Mouse (Mus musculus) hindbrain, embryonic 13.5 days (tissue): Measurements from ENCODE around the gene Appbp2. TPM values are rescaled to one million over a fixed set of nuclear protein-coding genes. Genes with fewer than 3 reads are reported as not detected.

Source experiments
- ATAC-seq: fragments of 200-750 bp; cut with Nextera tagmentation; 2 replicates; pipeline ENCODE4 v1.8.0; 2017; ENCODE audit warnings: moderate TSS enrichment; ENCODE audit not compliant: low FRiP score
- H3K27ac ChIP-seq: fragments of 300-500 bp; sonication (generic); 2 replicates; pipeline ENCODE4 v1.5.1; 2015; ENCODE audit warnings: inconsistent platforms, mild to moderate bottlenecking, moderate library complexity
- H3K27me3 ChIP-seq: fragments of 300-500 bp; sonication (generic); 2 replicates; pipeline ENCODE4 v1.6.1; 2015; ENCODE audit warnings: mild to moderate bottlenecking, inconsistent platforms
- H3K36me3 ChIP-seq: fragments of 300-500 bp; sonication (generic); 2 replicates; pipeline ENCODE4 v1.6.1; 2015; ENCODE audit warnings: mild to moderate bottlenecking, inconsistent platforms
- H3K4me1 ChIP-seq: fragments of 300-500 bp; sonication (generic); replicated peaks from 2 replicates; pipeline ENCODE4 v1.6.1; 2015; ENCODE audit warnings: inconsistent platforms
- H3K4me2 ChIP-seq: fragments of 300-500 bp; sonication (generic); 2 replicates; pipeline ENCODE4 v1.6.1; 2015; ENCODE audit warnings: inconsistent platforms, mild to moderate bottlenecking, moderate library complexity
- H3K4me3 ChIP-seq: fragments of 300-500 bp; sonication (generic); 2 replicates; pipeline ENCODE4 v1.5.1; 2015; ENCODE audit warnings: mild to moderate bottlenecking, inconsistent platforms
- H3K9ac ChIP-seq: fragments of 300-500 bp; sonication (generic); 2 replicates; pipeline ENCODE4 v1.6.1; 2015; ENCODE audit warnings: mild to moderate bottlenecking, inconsistent platforms
- H3K9me3 ChIP-seq: fragments of 300-500 bp; sonication (generic); 2 replicates; pipeline ENCODE4 v1.6.1; 2016; ENCODE audit warnings: inconsistent platforms
- WGBS: fragments of 180-500 bp; shearing (Covaris S2); methylation state at CpG from one replicate; pipeline ENCODE4 v1.1.7; 2015; 5-methylcytosine and 5-hydroxymethylcytosine counted together
- polyA plus RNA-seq: library from polyadenylated mRNA; unstranded; fragments of >200 nt; fragmentation: Nextera tagmentation; extraction: Ambion mirVana; gene quantifications from 2 replicates; pipeline ENCODE4 v1.2.1, GENCODE M21; 2015

The Appbp2 gene
- polyA plus RNA-seq, 1 experiment from 2014 or later, result 46.3 TPM

DNA sequence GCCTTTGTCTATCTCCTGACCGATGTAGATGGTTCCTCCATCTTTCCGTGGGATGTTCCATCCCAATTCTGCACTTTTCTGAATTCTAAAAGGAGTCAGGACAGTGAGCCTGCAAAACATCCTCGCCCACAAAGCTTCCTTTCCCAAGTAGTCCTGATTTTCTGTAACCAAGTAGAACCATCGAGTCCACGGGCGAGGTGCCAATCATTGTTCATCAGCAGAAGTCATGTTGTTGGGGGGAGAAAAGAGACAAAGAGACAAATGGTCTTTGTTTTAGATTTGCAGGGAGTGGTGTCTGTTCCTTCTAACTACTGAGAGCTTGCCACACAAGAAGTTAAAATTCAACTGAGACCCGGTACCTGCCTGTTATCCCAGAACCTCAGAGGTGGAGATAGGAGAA lies 18.7 kb upstream of the Appbp2 start:
- Histone ChIP-seq H3K36me3 (no peaks in the 10 kb centered on the region), H3K9ac (no peak overlapping the region), H3K4me1 (no peaks in the 10 kb centered on the region), H3K4me3 (no peak overlapping the region), H3K4me2 (no peak overlapping the region), H3K27ac (no peak overlapping the region), H3K9me3 (no peaks in the 10 kb centered on the region), H3K27me3 (no peaks in the 10 kb centered on the region)
- no peak for ATAC-seq
- WGBS, result 82% methylated on average over 7 of the region's 7 CpGs

DNA sequence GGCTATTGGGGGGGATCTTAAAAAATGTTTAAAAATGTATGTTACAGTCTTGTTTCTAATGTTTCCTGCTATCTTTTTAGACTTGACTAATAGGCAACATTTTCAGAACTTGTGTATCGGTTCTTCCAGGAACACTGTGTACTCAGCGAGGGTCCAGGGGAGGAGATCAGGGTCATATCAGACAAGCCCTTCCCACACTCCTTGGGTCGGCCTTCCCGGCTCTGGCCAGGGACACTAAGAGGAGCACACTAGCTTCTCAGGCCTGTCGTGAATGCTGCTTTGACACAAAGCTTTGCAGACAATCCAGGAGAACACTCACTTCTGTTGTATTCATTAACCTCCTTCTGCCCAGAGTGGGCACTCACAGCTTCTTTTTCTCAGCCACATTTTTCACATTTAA lies 18.1 kb upstream of the Appbp2 start:
- no peak for ATAC-seq
- no peaks in the 10 kb centered on the region for H3K9me3 ChIP-seq
- whole genome bisulfite sequencing, result 76% methylated on average over 5 of the region's 5 CpGs
- H3K4me2 ChIP-seq, result no peak overlapping the region
- no peaks in the 10 kb centered on the region for H3K36me3 ChIP-seq
- no peaks in the 10 kb centered on the region for H3K4me1 ChIP-seq
- no peak overlapping the region for H3K27ac ChIP-seq
- no peak overlapping the region for H3K9ac ChIP-seq
- H3K27me3 ChIP-seq, result no peaks in the 10 kb centered on the region
- no peak overlapping the region for H3K4me3 ChIP-seq

GRCm38 (mm10) chr11:85251955-85252354 lies 17.0 kb upstream of the Appbp2 start:
- H3K27me3 ChIP-seq, result no peaks in the 10 kb centered on the region
- no peaks in the 10 kb centered on the region for H3K4me1 ChIP-seq
- no peak overlapping the region for H3K27ac ChIP-seq
- ATAC-seq, result no peak
- H3K9ac ChIP-seq, result no peak overlapping the region
- H3K4me3 ChIP-seq, result no peak overlapping the region
- H3K4me2 ChIP-seq, result no peak overlapping the region
- H3K36me3 ChIP-seq, result no peaks in the 10 kb centered on the region
- 94% methylated on average over 5 of the region's 5 CpGs for WGBS
- no peaks in the 10 kb centered on the region for H3K9me3 ChIP-seq

DNA sequence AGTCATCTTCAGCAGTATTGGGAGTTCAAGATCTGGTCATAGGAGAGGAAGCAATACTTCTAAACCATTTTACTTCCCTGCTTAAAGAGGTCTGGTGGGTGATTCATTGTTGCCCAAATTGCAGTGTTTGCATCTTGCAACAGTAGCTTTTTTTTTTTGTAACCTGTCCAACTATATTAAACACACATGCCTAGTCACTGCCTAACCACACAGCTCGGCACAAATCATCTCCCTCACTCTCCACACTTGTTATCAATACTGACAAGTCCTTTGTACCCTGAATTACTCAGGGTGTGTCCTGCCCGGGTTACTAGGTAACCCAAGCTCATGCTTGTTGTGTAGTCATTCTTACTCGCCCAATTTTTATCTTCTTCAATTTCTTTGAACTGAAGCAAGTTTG lies 15.5 kb upstream of the Appbp2 start:
- no peak overlapping the region for H3K27ac ChIP-seq
- 50% methylated on average over 3 of the region's 3 CpGs for whole genome bisulfite sequencing

GRCm38 (mm10) chr11:85249338-85249737 lies 14.4 kb upstream of the Appbp2 start:
- Histone ChIP-seq H3K36me3 (no peaks in the 10 kb centered on the region), H3K9me3 (no peaks in the 10 kb centered on the region), H3K27me3 (no peaks in the 10 kb centered on the region), H3K4me1 (no peaks in the 10 kb centered on the region), H3K9ac (no peak overlapping the region), H3K4me3 (no peak overlapping the region), H3K27ac (no peak overlapping the region), H3K4me2 (no peak overlapping the region)
- ATAC-seq, result no peak
- 85% methylated on average over 3 of the region's 3 CpGs for WGBS

More for the DNA sequence above, 15.5 kb upstream of the Appbp2 start:
- no peaks in the 10 kb centered on the region for H3K4me1 ChIP-seq
- no peak for ATAC-seq
- H3K4me3 ChIP-seq, result no peak overlapping the region
- no peaks in the 10 kb centered on the region for H3K36me3 ChIP-seq
- H3K9me3 ChIP-seq, result no peaks in the 10 kb centered on the region
- no peak overlapping the region for H3K4me2 ChIP-seq
- no peak overlapping the region for H3K9ac ChIP-seq
- H3K27me3 ChIP-seq, result no peaks in the 10 kb centered on the region

GRCm38 (mm10) chr11:85248151-85248550 lies 13.2 kb upstream of the Appbp2 start:
- Histone ChIP-seq H3K4me3 (no peak overlapping the region), H3K4me1 (no peaks in the 10 kb centered on the region), H3K9ac (no peak overlapping the region), H3K4me2 (no peak overlapping the region), H3K27ac (no peak overlapping the region), H3K27me3 (no peaks in the 10 kb centered on the region), H3K9me3 (no peaks in the 10 kb centered on the region), H3K36me3 (no peaks in the 10 kb centered on the region)
- ATAC-seq, result no peak
- 92% methylated on average over 2 of the region's 2 CpGs for WGBS

- Histone ChIP-seq H3K36me3 (no peaks in the 10 kb centered on the region), H3K9ac (no peak overlapping the region), H3K4me2 (no peak overlapping the region), H3K9me3 (no peaks in the 10 kb centered on the region), H3K4me1 (no peaks in the 10 kb centered on the region), H3K27me3 (no peaks in the 10 kb centered on the region), H3K27ac (no peak overlapping the region), H3K4me3 (no peak overlapping the region)
- WGBS, result 94% methylated on average over 8 of the region's 8 CpGs
- no peak for ATAC-seq
Measured at GRCm38 (mm10) chr11:85241226-85241625, 6.3 kb upstream of the Appbp2 start.

DNA sequence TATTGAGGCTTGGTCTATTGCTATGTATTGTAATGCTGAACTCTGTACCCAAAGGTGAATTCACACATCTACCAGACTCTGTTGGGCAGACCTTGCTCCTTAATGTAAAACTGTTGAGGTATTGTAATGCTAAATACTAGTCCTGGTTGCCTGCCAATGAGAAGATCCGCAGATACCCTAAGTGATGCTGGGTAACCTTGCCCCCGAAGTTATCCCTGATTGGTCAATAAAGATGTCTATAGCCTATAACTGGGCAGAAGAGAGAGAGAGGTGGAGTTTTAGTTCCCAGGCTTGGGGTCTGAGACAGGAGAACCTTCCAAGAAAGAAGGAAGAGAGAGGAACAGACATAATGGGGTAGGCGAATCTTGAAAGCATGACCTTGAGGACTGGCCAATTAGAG lies 5.3 kb upstream of the Appbp2 start:
- H3K36me3 ChIP-seq, result no peaks in the 10 kb centered on the region
- H3K9me3 ChIP-seq, result no peaks in the 10 kb centered on the region
- no peak overlapping the region for H3K4me2 ChIP-seq
- WGBS, result 89% methylated on average over 3 of the region's 3 CpGs
- ATAC-seq, result no peak
- H3K27me3 ChIP-seq, result no peaks in the 10 kb centered on the region
- H3K9ac ChIP-seq, result no peak overlapping the region
- peaks cover 4% of the 10 kb centered on the region for H3K4me1 ChIP-seq
- no peak overlapping the region for H3K27ac ChIP-seq
- H3K4me3 ChIP-seq, result no peak overlapping the region

GRCm38 (mm10) chr11:85234363-85234989 lies 454 bp downstream of the Appbp2 start:
- H3K9ac ChIP-seq, result peak overlapping the region; percentile 97
- WGBS, result under 1% methylated on average over 70 of the region's 70 CpGs
- H3K4me3 ChIP-seq, result peak overlapping the region; percentile 96
- peak overlapping the region; percentile 83 for H3K4me2 ChIP-seq
- H3K9me3 ChIP-seq, result no peaks in the 10 kb centered on the region
- H3K27ac ChIP-seq, result peak overlapping the region; percentile 99
- peak; percentile 95 for ATAC-seq
- H3K4me1 ChIP-seq, result peaks cover 27% of the 10 kb centered on the region
- no peaks in the 10 kb centered on the region for H3K27me3 ChIP-seq
- H3K36me3 ChIP-seq, result peaks cover 6% of the 10 kb centered on the region; the same call in 1 of the 2 replicates

DNA sequence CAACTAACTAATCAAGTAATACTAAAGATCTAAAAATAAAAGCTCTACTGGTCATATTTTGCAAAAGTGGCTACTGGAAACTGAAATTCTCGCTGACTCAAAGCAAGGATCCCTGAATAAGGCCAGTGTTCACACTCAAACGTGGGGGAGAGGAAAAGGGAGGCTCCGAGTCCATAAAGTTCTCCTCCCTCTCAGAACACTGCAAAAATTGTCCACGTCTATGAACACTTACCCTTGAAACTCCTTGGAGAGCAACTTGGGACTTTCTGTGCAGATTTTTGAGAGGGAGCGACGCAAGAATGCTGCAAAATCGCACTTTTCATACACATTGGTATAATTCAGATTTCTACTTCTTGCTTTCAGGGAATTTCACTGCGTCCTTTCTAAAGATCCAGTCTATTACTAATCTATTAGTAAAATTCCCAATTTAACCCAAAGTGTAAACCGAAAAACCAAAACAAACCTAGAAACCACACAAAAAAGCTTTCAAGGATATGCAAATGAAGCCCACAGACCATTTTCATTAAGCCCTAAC lies 1.2 kb downstream of the Appbp2 start:
- Histone ChIP-seq H3K4me1 (peaks cover 27% of the 10 kb centered on the region), H3K36me3 (peaks cover 6% of the 10 kb centered on the region; the same call in 1 of the 2 replicates), H3K9me3 (no peaks in the 10 kb centered on the region), H3K27ac (peak overlapping the region; percentile 99), H3K4me2 (peak overlapping the region; percentile 83), H3K27me3 (no peaks in the 10 kb centered on the region), H3K9ac (peak overlapping the region; percentile 97), H3K4me3 (peak overlapping the region; percentile 96)
- 16% methylated on average over 9 of the region's 9 CpGs for WGBS
- no peak for ATAC-seq

GRCm38 (mm10) chr11:85223248-85223647 lies 11.7 kb downstream of the Appbp2 start:
- H3K4me1 ChIP-seq, result peaks cover 4% of the 10 kb centered on the region; the same call in 1 of the 2 replicates
- H3K27ac ChIP-seq, result no peak overlapping the region
- H3K36me3 ChIP-seq, result peaks cover 11% of the 10 kb centered on the region
- H3K9me3 ChIP-seq, result no peaks in the 10 kb centered on the region
- no peak overlapping the region for H3K4me3 ChIP-seq
- 92% methylated on average over 3 of the region's 3 CpGs for WGBS
- H3K9ac ChIP-seq, result no peak overlapping the region
- H3K4me2 ChIP-seq, result no peak overlapping the region
- ATAC-seq, result no peak
- H3K27me3 ChIP-seq, result no peaks in the 10 kb centered on the region

DNA sequence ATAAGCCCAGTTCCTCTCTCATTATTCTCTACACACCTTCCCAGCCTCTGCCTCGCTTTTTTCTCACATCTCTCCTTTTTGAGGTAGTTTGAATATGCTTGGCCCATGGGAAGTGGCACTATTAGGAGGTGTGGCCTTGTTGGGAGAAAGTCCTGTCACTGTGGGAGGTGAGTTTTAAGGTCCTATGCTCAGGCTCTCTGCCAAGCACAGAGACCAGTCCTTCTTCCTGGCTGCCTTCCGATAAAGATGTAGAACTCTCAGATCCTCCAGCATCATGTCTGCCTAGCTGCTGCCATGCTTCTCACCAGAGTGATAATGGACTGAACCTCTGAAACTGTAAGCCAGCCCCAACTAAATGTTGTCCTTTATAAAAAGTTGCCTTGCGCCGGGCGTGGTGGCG lies 12.4 kb downstream of the Appbp2 start:
- Histone ChIP-seq H3K4me1 (peaks cover 4% of the 10 kb centered on the region; the same call in 1 of the 2 replicates), H3K9ac (no peak overlapping the region), H3K36me3 (peaks cover 11% of the 10 kb centered on the region), H3K27ac (no peak overlapping the region), H3K9me3 (no peaks in the 10 kb centered on the region), H3K4me3 (no peak overlapping the region), H3K4me2 (no peak overlapping the region), H3K27me3 (no peaks in the 10 kb centered on the region)
- WGBS, result 96% methylated on average over 6 of the region's 6 CpGs
- ATAC-seq, result no peak

- Histone ChIP-seq H3K9me3 (no peaks in the 10 kb centered on the region), H3K9ac (no peak overlapping the region), H3K4me2 (no peak overlapping the region), H3K27ac (no peak overlapping the region), H3K27me3 (no peaks in the 10 kb centered on the region), H3K4me1 (no peaks in the 10 kb centered on the region), H3K36me3 (peaks cover 19% of the 10 kb centered on the region), H3K4me3 (no peak overlapping the region)
- 96% methylated on average over 3 of the region's 3 CpGs for WGBS
- ATAC-seq, result no peak
Measured at GRCm38 (mm10) chr11:85219014-85219413, 15.9 kb downstream of the Appbp2 start.
